Mouse (Mus musculus) MEL (cell line): ENCODE results near the gene Fis1. TPM values are rescaled to one million over a fixed set of nuclear protein-coding genes. Genes with fewer than 3 reads are reported as not detected.

Source experiments
- DNase-seq: peaks from one replicate; pipeline ENCODE4 v3.0.0; 2011; ENCODE audit warnings: low read depth, low spot score
- H3K27ac ChIP-seq: 2 replicates; pipeline ENCODE4 v1.5.1; 2012; ENCODE audit warnings: low read depth, mild to moderate bottlenecking, control low read depth, low read length, moderate library complexity; ENCODE audit not compliant: control insufficient read depth
- H3K27me3 ChIP-seq, 2 experiments: fragments of 150-350 bp in 1 of 2; sonication (generic) in 1 of 2; 2 replicates each; pipeline ENCODE4 v1.6.1; 2012; ENCODE audit warnings: low read length in 2 of 2, mild to moderate bottlenecking in 2 of 2, improper control_type of control experiment in 1 of 2, moderate library complexity in 1 of 2; ENCODE audit not compliant: insufficient read depth in 2 of 2, control insufficient read depth in 1 of 2
- H3K36me3 ChIP-seq, 2 experiments: 2 replicates each; pipeline ENCODE4 v1.6.1; 2012 to 2014; ENCODE audit warnings: low read length in 2 of 2, improper control_type of control experiment in 1 of 2, inconsistent platforms in 1 of 2, mild to moderate bottlenecking in 1 of 2; ENCODE audit not compliant: insufficient read depth in 2 of 2, control insufficient read depth in 1 of 2
- H3K4me1 ChIP-seq, 2 experiments: fragments of 150-350 bp in 1 of 2; sonication (generic) in 1 of 2; 2 replicates each; pipeline ENCODE4 v1.6.1; 2012; ENCODE audit warnings: low read length in 2 of 2, improper control_type of control experiment in 1 of 2, mild to moderate bottlenecking in 1 of 2; ENCODE audit not compliant: insufficient read depth in 2 of 2, control insufficient read depth in 1 of 2
- H3K4me3 ChIP-seq, 2 experiments: fragments of 150-350 bp in 1 of 2; sonication (generic) in 1 of 2; 2 replicates each; pipeline ENCODE4 v1.5.1; 2012; ENCODE audit warnings: low read depth in 2 of 2, low read length in 2 of 2, mild to moderate bottlenecking in 2 of 2, moderate library complexity in 2 of 2, control low read depth in 1 of 2, improper control_type of control experiment in 1 of 2; ENCODE audit not compliant: control insufficient read depth in 1 of 2, insufficient read depth in 1 of 2
- H3K79me2 ChIP-seq: 2 replicates; pipeline ENCODE4 v1.6.1; 2012; ENCODE audit warnings: mild to moderate bottlenecking, low read length, moderate library complexity; ENCODE audit not compliant: control insufficient read depth, poor library complexity, insufficient read depth
- H3K9ac ChIP-seq: 2 replicates; pipeline ENCODE4 v1.6.1; 2012; ENCODE audit warnings: low read depth, mild to moderate bottlenecking, control low read depth, low read length, moderate library complexity; ENCODE audit not compliant: control insufficient read depth, poor library complexity, severe bottlenecking
- H3K9me3 ChIP-seq: fragments of 150-350 bp; sonication (generic); replicated peaks from 2 replicates; pipeline ENCODE4 v1.6.1; 2012; ENCODE audit warnings: mild to moderate bottlenecking, low read length, improper control_type of control experiment, moderate library complexity; ENCODE audit not compliant: insufficient read depth
- BHLHE40 ChIP-seq: IDR thresholded peaks from 2 replicates; pipeline ENCODE4 v1.6.1; 2012; ENCODE audit warnings: low read depth, mild to moderate bottlenecking, inconsistent platforms, low read length, improper control_type of control experiment, borderline replicate concordance
- CHD1 ChIP-seq: IDR thresholded peaks from 2 replicates; pipeline ENCODE4 v1.6.1; 2012; ENCODE audit warnings: low read depth, mild to moderate bottlenecking, inconsistent platforms, low read length, improper control_type of control experiment
- CTCF ChIP-seq, 3 experiments: IDR thresholded peaks in 2 of 3; conservative IDR thresholded peaks in 1 of 3; 2 replicates each; pipeline ENCODE4 v1.5.1; 2011 to 2012; ENCODE audit warnings: low read length in 3 of 3, low read depth in 2 of 3, mild to moderate bottlenecking in 2 of 3, improper control_type of control experiment in 1 of 3, inconsistent platforms in 1 of 3, mixed read lengths in 1 of 3, moderate library complexity in 1 of 3; ENCODE audit not compliant: control insufficient read depth in 1 of 3, insufficient read depth in 1 of 3, poor library complexity in 1 of 3, severe bottlenecking in 1 of 3
- EP300 ChIP-seq, 2 experiments: IDR thresholded peaks; 2 replicates each; pipeline ENCODE4 v1.6.1; 2011; ENCODE audit warnings: improper control_type of control experiment in 2 of 2, low read length in 2 of 2, low read depth in 1 of 2, mild to moderate bottlenecking in 1 of 2
- ETS1 ChIP-seq: IDR thresholded peaks from 2 replicates; pipeline ENCODE4 v1.6.1; 2012; ENCODE audit warnings: low read depth, mild to moderate bottlenecking, inconsistent platforms, low read length, improper control_type of control experiment, moderate library complexity
- GABPA ChIP-seq: IDR thresholded peaks from 2 replicates; pipeline ENCODE4 v1.6.1; 2012; ENCODE audit warnings: low read depth, mild to moderate bottlenecking, inconsistent platforms, low read length, improper control_type of control experiment, moderate library complexity
- MAX ChIP-seq: IDR thresholded peaks from 2 replicates; pipeline ENCODE4 v1.6.1; 2011; ENCODE audit warnings: low read length, improper control_type of control experiment
- MAZ ChIP-seq: IDR thresholded peaks from 2 replicates; pipeline ENCODE4 v1.6.1; 2012; ENCODE audit warnings: low read depth, mild to moderate bottlenecking, inconsistent platforms, low read length, improper control_type of control experiment
- POLR2AphosphoS5 ChIP-seq: IDR thresholded peaks from 2 replicates; pipeline ENCODE4 v1.6.1; 2012; ENCODE audit warnings: low read depth, borderline replicate concordance, mild to moderate bottlenecking, inconsistent platforms, low read length, moderate library complexity, mixed read lengths
- RAD21 ChIP-seq: IDR thresholded peaks from 2 replicates; pipeline ENCODE4 v1.6.1; 2011; ENCODE audit warnings: mild to moderate bottlenecking, low read depth, low read length, improper control_type of control experiment
- RCOR1 ChIP-seq: IDR thresholded peaks from 2 replicates; pipeline ENCODE4 v1.6.1; 2012; ENCODE audit warnings: low read depth, mild to moderate bottlenecking, inconsistent platforms, low read length, improper control_type of control experiment
- SMC3 ChIP-seq: IDR thresholded peaks from 2 replicates; pipeline ENCODE4 v1.6.1; 2011; ENCODE audit warnings: low read depth, low read length, improper control_type of control experiment
- TCF12 ChIP-seq: IDR thresholded peaks from 2 replicates; pipeline ENCODE4 v1.6.1; 2014; ENCODE audit warnings: low read depth, mild to moderate bottlenecking, inconsistent platforms, low read length, improper control_type of control experiment, moderate library complexity
- UBTF ChIP-seq: IDR thresholded peaks from 2 replicates; pipeline ENCODE4 v1.6.1; 2012; ENCODE audit warnings: low read depth, mild to moderate bottlenecking, inconsistent platforms, low read length, improper control_type of control experiment, moderate library complexity, borderline replicate concordance; ENCODE audit not compliant: insufficient read depth
- ZC3H11A ChIP-seq: IDR thresholded peaks from 2 replicates; pipeline ENCODE4 v1.6.1; 2012; ENCODE audit warnings: low read depth, mild to moderate bottlenecking, inconsistent platforms, low read length, improper control_type of control experiment
- ZNF384 ChIP-seq: IDR thresholded peaks from 2 replicates; pipeline ENCODE4 v1.6.1; 2012; ENCODE audit warnings: low read depth, mild to moderate bottlenecking, inconsistent platforms, low read length, improper control_type of control experiment
- polyA plus RNA-seq, 2 experiments: library from polyadenylated mRNA; stranded (reverse) in 1 of 2; unstranded in 1 of 2; fragments of >175 nt in 1 of 2; fragments of >200 nt in 1 of 2; gene quantifications; 2 replicates each; pipeline versions ENCODE4 v1.2.1 to v1.2.4; 2012; ENCODE audit warnings: low replicate concordance in 2 of 2, low read depth in 1 of 2; ENCODE audit not compliant: insufficient read length in 2 of 2, insufficient read depth in 1 of 2, missing spikeins in 1 of 2
- total RNA-seq: library from RNA; depleted of rRNA; stranded (reverse); fragments of 300-350 nt; gene quantifications from 2 replicates; pipeline ENCODE4 v1.2.3, GENCODE M21; 2012; rRNA removed

The Fis1 gene
- total and polyA plus RNA-seq, 3 experiments: 164 to 184 TPM; not detected in 1

DNA sequence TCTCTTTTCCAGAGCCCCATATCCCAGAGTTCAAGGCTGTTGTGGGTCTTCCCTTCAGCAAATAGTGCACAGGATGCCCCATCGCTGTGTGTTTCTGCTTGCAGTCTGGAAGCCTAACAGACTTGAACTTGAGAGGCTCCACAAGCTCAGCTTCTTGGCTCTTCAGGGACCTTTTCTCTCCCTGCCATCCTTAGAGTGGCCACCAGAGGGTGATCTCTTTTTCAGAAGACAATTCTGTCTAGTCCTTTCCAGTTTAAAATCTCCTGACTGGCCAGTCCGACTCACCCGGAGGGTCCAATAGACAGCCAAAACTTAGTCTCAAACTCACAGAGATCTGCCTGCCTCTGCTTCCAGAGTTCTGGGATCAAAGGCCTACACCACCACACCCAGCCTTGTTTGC is 56.9 kb downstream of the Fis1 start:
- no peaks in the 10 kb centered on the region for H3K9me3 ChIP-seq
- no peaks in the 10 kb centered on the region for H3K79me2 ChIP-seq
- DNase-seq: peak; percentile 79
- H3K9ac ChIP-seq: no peak overlapping the region
- H3K27ac ChIP-seq: no peak overlapping the region
- H3K4me1 ChIP-seq: no peaks in the 10 kb centered on the region
- TF ChIP-seq SMC3 (peak; percentile 85), BHLHE40 (no peak), RAD21 (peak; percentile 53), EP300 (IDR thresholded peaks at IDR 0.05; ENCODE audit: low read depth in 1 of 2, low read length in 2 of 2) (no peak), ZC3H11A (peak; percentile 46), CTCF (IDR thresholded peaks at IDR 0.05 in 2 of 3, conservative IDR thresholded peaks at IDR 0.05 in 1 of 3; ENCODE audit: control insufficient read depth in 1 of 3, insufficient read depth in 1 of 3, low read depth in 2 of 3, low read length in 3 of 3, poor library complexity in 1 of 3, severe bottlenecking in 1 of 3) (peak; percentile 53 to 77 (median 75))
- peaks cover 2 to 5% of the 10 kb centered on the region in 2 experiments; a peak in 1 of 4 replicates for H3K27me3 ChIP-seq
- H3K36me3 ChIP-seq: no peaks in the 10 kb centered on the region
- H3K4me3 ChIP-seq: no peak overlapping the region

DNA sequence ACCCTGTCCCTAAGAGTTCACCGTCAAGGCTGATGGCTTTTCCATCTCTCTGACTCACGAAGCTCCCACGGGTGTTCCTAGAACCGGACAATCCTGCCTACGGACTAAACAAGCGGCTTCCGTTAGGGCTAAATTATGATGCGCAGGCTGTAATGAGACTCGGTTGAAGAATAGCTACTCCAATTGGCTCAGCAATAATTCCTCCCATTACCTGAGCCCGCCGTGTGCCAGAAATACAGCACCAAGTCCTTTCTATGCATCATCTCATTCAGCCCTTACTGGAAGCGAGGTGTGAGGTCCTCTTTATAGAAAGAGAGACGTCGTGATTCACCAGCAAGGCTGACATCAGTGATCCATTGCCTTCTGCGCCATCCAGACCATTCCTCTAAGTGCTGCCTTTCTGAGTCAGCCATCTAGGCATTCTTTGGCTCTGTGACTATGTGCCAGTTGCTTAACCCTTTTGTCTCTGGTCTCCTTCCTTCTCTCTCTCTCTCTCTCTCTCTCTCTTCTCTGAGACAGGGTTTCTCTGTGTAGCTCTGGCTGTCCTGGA is 59.4 kb downstream of the Fis1 start:
- no peaks in the 10 kb centered on the region for H3K4me1 ChIP-seq
- H3K9ac ChIP-seq: no peak overlapping the region
- H3K79me2 ChIP-seq: no peaks in the 10 kb centered on the region
- no peak overlapping the region for H3K27ac ChIP-seq
- no peaks in the 10 kb centered on the region for H3K9me3 ChIP-seq
- peaks cover 2% of the 10 kb centered on the region in 2 experiments; a peak in 1 of 4 replicates for H3K27me3 ChIP-seq
- no peak overlapping the region for H3K4me3 ChIP-seq
- no peaks in the 10 kb centered on the region for H3K36me3 ChIP-seq
- TF ChIP-seq POLR2AphosphoS5 (no peak), ETS1 (no peak), ZNF384 (no peak), MAX (no peak), UBTF (no peak), MAZ (no peak), GABPA (no peak), RCOR1 (no peak), TCF12 (no peak), CHD1 (no peak)
- DNase-seq: no peak

Other genes with a start within 250 kb of the Fis1 start
- gene Col26a1, start 70.1 kb upstream of the Fis1 start, total RNA-seq: not detected in 2 replicates
- gene Col26a1, start 70.1 kb upstream of the Fis1 start, polyA plus RNA-seq: not detected
- gene Ift22, start 45.1 kb upstream of the Fis1 start, total RNA-seq: 15.6 and 19.8 TPM in 2 replicates
- gene Ift22, start 45.1 kb upstream of the Fis1 start, polyA plus RNA-seq: 10 to 100 TPM in 1 of 2 experiments, not detected in 1; 78.1 TPM
- gene Cldn15, start 13.3 kb downstream of the Fis1 start, total RNA-seq: 1.0 and 1.2 TPM in 2 replicates
- gene Cldn15, start 13.3 kb downstream of the Fis1 start, polyA plus RNA-seq: 1 to 10 TPM in 1 of 2 experiments, not detected in 1; 2.1 TPM
- gene Plod3, start 33.7 kb downstream of the Fis1 start, total RNA-seq: 47.3 and 56.0 TPM in 2 replicates
- gene Plod3, start 33.7 kb downstream of the Fis1 start, polyA plus RNA-seq: 10 to 100 TPM in 1 of 2 experiments, not detected in 1; 62.8 TPM
- 51.8 and 56.6 TPM in 2 replicates for gene Znhit1, start 34.7 kb downstream of the Fis1 start, total RNA-seq
- gene Znhit1, start 34.7 kb downstream of the Fis1 start, polyA plus RNA-seq: 100 to 1,000 TPM in 1 of 2 experiments, not detected in 1; 123 TPM
- 0.42 and 0.52 TPM in 2 replicates for gene Vgf, start 73.1 kb downstream of the Fis1 start, total RNA-seq
- gene Vgf, start 73.1 kb downstream of the Fis1 start, polyA plus RNA-seq: 1 to 10 TPM in 1 of 2 experiments, not detected in 1; 1.4 TPM
- gene Ap1s1, start 92.9 kb downstream of the Fis1 start, total RNA-seq: 137 and 154 TPM in 2 replicates
- 100 to 1,000 TPM; 211 to 218 TPM for gene Ap1s1, start 92.9 kb downstream of the Fis1 start, polyA plus RNA-seq
- gene Serpine1, start 119.0 kb downstream of the Fis1 start, total RNA-seq: 0.04 and 0.13 TPM in 2 replicates
- gene Serpine1, start 119.0 kb downstream of the Fis1 start, polyA plus RNA-seq: under 1 TPM in 1 of 2 experiments, not detected in 1; 0.11 TPM
- gene Trim56, start 162.9 kb downstream of the Fis1 start, total RNA-seq: 19.7 and 21.8 TPM in 2 replicates
- 10 to 100 TPM; 22.8 to 75.8 TPM for gene Trim56, start 162.9 kb downstream of the Fis1 start, polyA plus RNA-seq
- gene Muc3, start 196.0 kb downstream of the Fis1 start, total RNA-seq: not detected in 2 replicates
- gene Muc3, start 196.0 kb downstream of the Fis1 start, polyA plus RNA-seq: not detected